Mouse (Mus musculus): ENCODE results near the gene Cdc42bpb. TPM values are rescaled to one million over a fixed set of nuclear protein-coding genes. Genes with fewer than 3 reads are reported as not detected.

Cdc42bpb gene
- polyA plus RNA-seq, 1 experiment: 472 TPM

- no peaks in the 10 kb centered on the region for H3K27me3 ChIP-seq (ENCODE audit: control insufficient read depth, insufficient read depth, low read length)
- WGBS: 94% methylated on average over 9 of the region's 9 CpGs
- no peak overlapping the region for H3K4me3 ChIP-seq (ENCODE audit: low read depth, low read length)
- no peak for TF ChIP-seq POLR2A (IDR thresholded peaks at IDR 0.05; ENCODE audit: low read depth, low read length)
- TF ChIP-seq CTCF (IDR thresholded peaks at IDR 0.05; ENCODE audit: extremely low read depth, insufficient read length, insufficient replicate concordance, low read depth, low read length): no peak
- no peaks in the 10 kb centered on the region for H3K4me1 ChIP-seq (ENCODE audit: control insufficient read depth, insufficient read depth, insufficient read length, low read length)
- no peak overlapping the region for H3K27ac ChIP-seq (ENCODE audit: insufficient read depth, low read depth, low read length)
- peaks cover 90% of the 10 kb centered on the region for H3K36me3 ChIP-seq (ENCODE audit: control insufficient read depth, insufficient read depth, low read length)
Measured at GRCm38 (mm10) chr12:111317694-111318093, 59.8 kb downstream of the Cdc42bpb start.

GRCm38 (mm10) chr12:111314273-111314672 lies 63.2 kb downstream of the Cdc42bpb start:
- no peaks in the 10 kb centered on the region for H3K27me3 ChIP-seq (ENCODE audit: control insufficient read depth, insufficient read depth, low read length)
- H3K36me3 ChIP-seq (ENCODE audit: control insufficient read depth, insufficient read depth, low read length): peaks cover 88% of the 10 kb centered on the region
- 86% methylated on average over 7 of the region's 7 CpGs for WGBS
- H3K27ac ChIP-seq (ENCODE audit: insufficient read depth, low read depth, low read length): no peak overlapping the region
- TF ChIP-seq POLR2A (IDR thresholded peaks at IDR 0.05; ENCODE audit: low read depth, low read length) (no peak), CTCF (IDR thresholded peaks at IDR 0.05; ENCODE audit: extremely low read depth, insufficient read length, insufficient replicate concordance, low read depth, low read length) (no peak)
- no peak overlapping the region for H3K4me3 ChIP-seq (ENCODE audit: low read depth, low read length)
- H3K4me1 ChIP-seq (ENCODE audit: control insufficient read depth, insufficient read depth, insufficient read length, low read length): no peaks in the 10 kb centered on the region

GRCm38 (mm10) chr12:111311775-111312174 lies 65.7 kb downstream of the Cdc42bpb start:
- TF ChIP-seq CTCF (IDR thresholded peaks at IDR 0.05; ENCODE audit: extremely low read depth, insufficient read length, insufficient replicate concordance, low read depth, low read length) (no peak), POLR2A (IDR thresholded peaks at IDR 0.05; ENCODE audit: low read depth, low read length) (no peak)
- H3K4me3 ChIP-seq (ENCODE audit: low read depth, low read length): no peak overlapping the region
- WGBS: 92% methylated on average over 10 of the region's 10 CpGs
- peaks cover 86% of the 10 kb centered on the region for H3K36me3 ChIP-seq (ENCODE audit: control insufficient read depth, insufficient read depth, low read length)
- no peak overlapping the region for H3K27ac ChIP-seq (ENCODE audit: insufficient read depth, low read depth, low read length)
- no peaks in the 10 kb centered on the region for H3K27me3 ChIP-seq (ENCODE audit: control insufficient read depth, insufficient read depth, low read length)
- H3K4me1 ChIP-seq (ENCODE audit: control insufficient read depth, insufficient read depth, insufficient read length, low read length): no peaks in the 10 kb centered on the region

- no peak overlapping the region for H3K27ac ChIP-seq (ENCODE audit: insufficient read depth, low read depth, low read length)
- TF ChIP-seq POLR2A (IDR thresholded peaks at IDR 0.05; ENCODE audit: low read depth, low read length): no peak
- no peak for TF ChIP-seq CTCF (IDR thresholded peaks at IDR 0.05; ENCODE audit: extremely low read depth, insufficient read length, insufficient replicate concordance, low read depth, low read length)
- WGBS: 74% methylated on average over 14 of the region's 14 CpGs
- no peaks in the 10 kb centered on the region for H3K4me1 ChIP-seq (ENCODE audit: control insufficient read depth, insufficient read depth, insufficient read length, low read length)
- no peak overlapping the region for H3K4me3 ChIP-seq (ENCODE audit: low read depth, low read length)
- H3K36me3 ChIP-seq (ENCODE audit: control insufficient read depth, insufficient read depth, low read length): peaks cover 89% of the 10 kb centered on the region
- H3K27me3 ChIP-seq (ENCODE audit: control insufficient read depth, insufficient read depth, low read length): no peaks in the 10 kb centered on the region
Measured at GRCm38 (mm10) chr12:111309931-111310330, 67.6 kb downstream of the Cdc42bpb start.

GRCm38 (mm10) chr12:111309256-111309655 lies 68.3 kb downstream of the Cdc42bpb start:
- peaks cover 91% of the 10 kb centered on the region for H3K36me3 ChIP-seq (ENCODE audit: control insufficient read depth, insufficient read depth, low read length)

GRCm38 (mm10) chr12:111306821-111307220 lies 70.7 kb downstream of the Cdc42bpb start:
- 83% methylated on average over 8 of the region's 8 CpGs for WGBS
- H3K27me3 ChIP-seq (ENCODE audit: control insufficient read depth, insufficient read depth, low read length): no peaks in the 10 kb centered on the region
- no peak overlapping the region for H3K27ac ChIP-seq (ENCODE audit: insufficient read depth, low read depth, low read length)
- peaks cover 91% of the 10 kb centered on the region for H3K36me3 ChIP-seq (ENCODE audit: control insufficient read depth, insufficient read depth, low read length)
- TF ChIP-seq CTCF (IDR thresholded peaks at IDR 0.05; ENCODE audit: extremely low read depth, insufficient read length, insufficient replicate concordance, low read depth, low read length): no peak
- no peak for TF ChIP-seq POLR2A (IDR thresholded peaks at IDR 0.05; ENCODE audit: low read depth, low read length)
- H3K4me3 ChIP-seq (ENCODE audit: low read depth, low read length): no peak overlapping the region
- H3K4me1 ChIP-seq (ENCODE audit: control insufficient read depth, insufficient read depth, insufficient read length, low read length): no peaks in the 10 kb centered on the region

More at GRCm38 (mm10) chr12:111309256-111309655, 68.3 kb downstream of the Cdc42bpb start:
- Histone ChIP-seq H3K4me1 (ENCODE audit: control insufficient read depth, insufficient read depth, insufficient read length, low read length) (no peaks in the 10 kb centered on the region), H3K27me3 (ENCODE audit: control insufficient read depth, insufficient read depth, low read length) (no peaks in the 10 kb centered on the region), H3K27ac (ENCODE audit: insufficient read depth, low read depth, low read length) (no peak overlapping the region), H3K4me3 (ENCODE audit: low read depth, low read length) (no peak overlapping the region)
- 82% methylated on average over 12 of the region's 12 CpGs for WGBS
- no peak for TF ChIP-seq CTCF (IDR thresholded peaks at IDR 0.05; ENCODE audit: extremely low read depth, insufficient read length, insufficient replicate concordance, low read depth, low read length)
- TF ChIP-seq POLR2A (IDR thresholded peaks at IDR 0.05; ENCODE audit: low read depth, low read length): no peak

GRCm38 (mm10) chr12:111303702-111304337 lies 73.7 kb downstream of the Cdc42bpb start:
- H3K27ac ChIP-seq (ENCODE audit: insufficient read depth, low read depth, low read length): no peak overlapping the region
- no peaks in the 10 kb centered on the region for H3K27me3 ChIP-seq (ENCODE audit: control insufficient read depth, insufficient read depth, low read length)
- WGBS: 92% methylated on average over 8 of the region's 8 CpGs
- TF ChIP-seq POLR2A (IDR thresholded peaks at IDR 0.05; ENCODE audit: low read depth, low read length): no peak
- TF ChIP-seq CTCF (IDR thresholded peaks at IDR 0.05; ENCODE audit: extremely low read depth, insufficient read length, insufficient replicate concordance, low read depth, low read length): no peak
- H3K36me3 ChIP-seq (ENCODE audit: control insufficient read depth, insufficient read depth, low read length): peaks cover 85% of the 10 kb centered on the region
- H3K4me1 ChIP-seq (ENCODE audit: control insufficient read depth, insufficient read depth, insufficient read length, low read length): no peaks in the 10 kb centered on the region
- H3K4me3 ChIP-seq (ENCODE audit: low read depth, low read length): no peak overlapping the region

Measured in small intestine, adult 2 months (tissue).